Mouse (Mus musculus) A20 (cell line): Measurements from ENCODE around the gene Hspa1a.
"Not testable (repeated sequence)": the region's sequence is repeated elsewhere in the genome, so short reads cannot be mapped to it uniquely, and the experiment has no call there.

ENCODE experiments used
- DNase-seq: peaks from one replicate; pipeline ENCODE4 v3.0.0-alpha.2; 2011; ENCODE audit warnings: low read depth, low spot score

Gene Hspa1a

DNA sequence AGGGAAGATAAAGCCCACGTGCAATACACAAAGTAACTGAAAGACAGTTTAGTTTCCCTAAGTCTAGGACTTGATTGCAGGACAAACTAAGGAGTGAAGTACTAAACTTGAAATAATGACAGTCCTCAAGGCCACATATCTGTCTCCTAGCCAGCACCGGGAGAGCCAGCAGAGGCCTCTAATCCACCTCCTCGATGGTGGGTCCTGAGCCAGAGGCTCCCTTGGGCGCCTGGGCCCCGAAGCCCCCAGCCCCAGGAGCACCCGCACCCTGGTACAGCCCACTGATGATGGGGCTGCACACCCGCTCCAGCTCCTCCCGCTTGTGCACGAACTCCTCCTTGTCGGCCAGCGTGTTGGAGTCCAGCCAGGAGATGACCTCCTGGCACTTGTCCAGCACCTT, 2.1 kb downstream of the Hspa1a start, which contains the start of gene Gm20481:
Gene Gm20481 (plus strand): TSS at position 91 of the 400 bp plus-strand sequence.
- not testable (repeated sequence) for DNase-seq

DNA sequence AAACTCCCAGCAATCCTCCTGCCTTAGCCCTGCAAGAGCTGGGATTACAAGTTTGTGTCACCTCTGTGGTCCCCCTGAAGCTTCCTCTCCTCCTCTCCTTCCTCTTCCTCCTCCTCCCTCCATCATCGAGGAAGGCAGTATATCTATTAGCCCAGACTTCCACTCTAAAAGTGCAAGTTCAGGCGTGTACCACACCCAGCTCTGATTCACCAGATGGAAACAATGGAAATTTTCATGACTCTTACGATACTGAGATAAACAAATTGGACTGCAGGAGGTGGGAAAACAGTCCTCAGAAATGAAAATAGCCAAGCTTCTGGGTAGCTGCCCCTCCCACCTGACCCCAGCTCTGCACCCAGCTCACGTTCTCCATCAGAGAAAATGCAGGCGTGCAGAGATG, 6.3 kb downstream of the Hspa1a start:
- no peak for DNase-seq

DNA sequence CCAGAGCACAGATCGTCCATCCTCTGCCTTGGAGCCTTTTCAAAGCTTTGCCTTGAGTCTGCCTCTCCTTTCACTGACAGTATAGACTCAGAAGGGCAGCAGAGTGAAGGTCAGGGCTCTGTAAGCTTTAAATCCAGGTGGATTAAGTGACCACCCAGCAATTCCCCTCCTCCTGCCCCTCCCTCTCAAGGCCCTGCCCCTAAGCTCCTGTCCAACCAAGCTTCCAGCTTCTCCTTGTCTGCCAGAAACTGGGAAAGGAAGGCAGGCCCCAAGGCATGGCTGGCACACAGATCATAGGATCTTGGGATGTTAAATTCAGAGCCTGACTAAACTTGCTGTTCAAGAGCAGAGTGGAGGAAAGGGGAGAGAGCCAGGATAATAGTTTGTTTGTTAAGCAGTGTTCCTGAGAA, 7.3 kb downstream of the Hspa1a start:
- DNase-seq, result no peak

DNA sequence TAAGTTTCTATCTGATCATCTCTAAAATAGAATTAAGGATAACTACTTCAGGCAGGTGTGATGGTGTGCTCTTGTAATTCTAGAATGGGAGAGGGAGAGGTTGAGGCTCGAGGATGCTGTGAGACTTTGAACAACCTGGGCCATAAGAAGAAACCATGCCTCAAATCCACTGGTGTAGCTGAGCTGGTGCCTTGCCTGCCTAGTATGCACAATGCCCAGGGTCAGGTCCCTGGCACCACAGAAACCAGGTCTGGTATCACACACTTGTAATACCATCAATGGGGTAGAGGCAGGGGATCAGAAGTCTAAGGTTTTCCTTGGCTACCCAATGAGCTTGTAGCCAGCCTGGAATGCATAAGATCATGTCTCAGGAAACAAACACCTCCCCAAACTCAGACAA, 9.1 kb downstream of the Hspa1a start:
- DNase-seq, result no peak

GRCm38 (mm10) chr17:34962125-34962524, 9.8 kb downstream of the Hspa1a start:
- DNase-seq, result no peak

DNA sequence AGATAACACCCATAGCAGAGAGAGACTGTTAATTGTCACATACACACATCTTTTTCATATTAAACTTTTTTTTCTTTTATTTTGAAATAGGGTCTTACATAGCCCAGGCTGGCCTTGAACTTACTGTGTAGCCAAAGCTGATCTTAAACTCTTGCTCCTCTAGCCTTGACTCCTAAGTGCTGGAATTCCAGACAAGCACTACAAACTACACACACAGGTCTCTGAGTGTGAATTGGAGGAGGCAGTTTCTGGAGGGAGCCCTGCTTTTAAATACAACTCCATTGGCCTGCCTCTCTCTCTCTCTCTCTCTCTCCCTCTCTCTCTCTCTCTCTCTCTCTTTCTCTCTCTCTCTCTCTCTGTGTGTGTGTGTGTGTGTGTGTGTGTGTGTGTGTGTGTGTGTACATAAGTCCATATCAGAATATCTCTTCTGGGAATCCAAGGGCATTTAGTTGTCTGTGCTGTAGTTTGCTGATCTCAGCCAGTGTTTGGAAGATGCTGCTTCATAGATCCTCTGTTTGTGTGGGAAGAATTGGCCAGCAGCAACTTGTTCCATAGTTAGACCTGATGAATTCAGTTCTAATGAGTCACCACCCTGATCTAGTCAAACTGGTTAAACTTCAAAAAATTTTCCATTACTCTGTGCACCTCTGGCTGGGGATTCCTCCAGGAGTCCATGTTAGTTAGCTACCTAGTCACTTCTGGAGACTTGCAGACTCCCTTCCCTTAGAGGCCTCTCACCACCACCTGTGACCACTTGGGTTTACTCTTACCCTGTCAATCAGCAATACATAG, 11.1 kb downstream of the Hspa1a start:
- no peak for DNase-seq

DNA sequence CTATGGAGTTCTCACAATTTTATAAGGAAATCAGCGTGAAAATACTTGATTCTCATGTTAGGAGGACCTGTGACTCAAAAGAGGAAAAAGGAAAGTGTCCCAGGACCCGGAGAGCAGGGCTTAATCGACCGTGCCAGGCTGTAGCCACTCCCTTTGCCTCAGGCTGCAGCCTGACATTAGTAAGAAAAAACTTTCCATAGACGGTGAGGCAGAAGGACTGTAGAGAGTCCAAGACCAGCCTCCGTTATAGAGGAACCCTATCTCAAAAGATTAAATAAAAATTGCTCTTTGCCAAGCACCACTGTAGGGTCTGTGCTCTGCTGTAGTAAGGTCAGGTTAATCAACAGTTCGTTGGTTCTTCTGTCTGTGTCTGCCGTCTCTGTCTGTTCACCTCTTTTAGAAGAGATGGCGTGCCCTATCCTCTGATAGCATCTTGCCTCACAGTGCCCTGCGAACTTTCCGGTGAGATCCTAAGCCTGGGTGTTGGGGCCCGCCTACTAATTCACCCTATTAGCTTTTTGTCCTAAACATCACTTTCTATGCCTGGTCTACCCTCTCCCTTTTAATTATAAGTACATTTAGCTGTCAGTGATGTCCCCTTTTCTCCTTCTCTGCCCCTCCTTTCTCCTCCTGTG, 12.0 kb downstream of the Hspa1a start:
- no peak for DNase-seq

- DNase-seq, result not testable (repeated sequence)
Observed at GRCm38 (mm10) chr17:34959130-34959778, 12.7 kb downstream of the Hspa1a start, which contains the start of gene Hspa1b. TSS of gene Hspa1b (minus strand) at chr17:34959238.

GRCm38 (mm10) chr17:34958734-34959129, 13.2 kb downstream of the Hspa1a start:
- not testable (repeated sequence) for DNase-seq

- not testable (repeated sequence) for DNase-seq
Observed at GRCm38 (mm10) chr17:34957966-34958365, 14.0 kb downstream of the Hspa1a start.

DNA sequence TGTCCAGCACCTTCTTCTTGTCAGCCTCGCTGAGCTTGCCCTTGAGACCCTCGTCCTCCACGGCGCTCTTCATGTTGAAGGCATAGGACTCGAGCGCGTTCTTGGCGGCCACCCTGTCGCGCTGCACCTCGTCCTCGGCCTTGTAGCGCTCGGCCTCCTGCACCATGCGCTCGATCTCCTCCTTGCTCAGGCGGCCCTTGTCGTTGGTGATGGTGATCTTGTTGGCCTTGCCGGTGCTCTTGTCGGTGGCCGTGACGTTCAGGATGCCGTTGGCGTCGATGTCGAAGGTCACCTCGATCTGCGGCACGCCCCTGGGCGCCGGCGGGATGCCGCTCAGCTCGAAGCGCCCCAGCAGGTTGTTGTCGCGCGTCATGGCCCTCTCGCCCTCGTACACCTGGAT, 14.7 kb downstream of the Hspa1a start:
- not testable (repeated sequence) for DNase-seq

DNA sequence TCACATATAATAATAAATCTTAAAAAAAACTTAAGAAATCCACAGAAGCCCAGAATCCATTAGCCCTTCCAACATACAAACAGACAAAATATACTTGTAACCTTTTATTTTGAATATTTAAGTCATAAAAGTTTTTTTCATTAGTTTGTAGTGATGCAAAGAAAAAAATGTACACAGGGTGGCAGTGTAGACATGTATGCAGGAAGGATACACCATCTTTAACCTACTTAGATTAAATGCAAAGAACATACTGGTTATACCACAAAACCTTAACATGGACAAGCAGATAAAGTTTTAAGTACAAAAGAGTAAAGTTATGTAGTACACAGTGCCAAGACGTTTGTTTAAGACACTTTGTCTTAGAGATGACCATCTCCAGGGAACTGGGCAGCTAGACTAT, 15.6 kb downstream of the Hspa1a start:
- DNase-seq, result peak; percentile 42

DNA sequence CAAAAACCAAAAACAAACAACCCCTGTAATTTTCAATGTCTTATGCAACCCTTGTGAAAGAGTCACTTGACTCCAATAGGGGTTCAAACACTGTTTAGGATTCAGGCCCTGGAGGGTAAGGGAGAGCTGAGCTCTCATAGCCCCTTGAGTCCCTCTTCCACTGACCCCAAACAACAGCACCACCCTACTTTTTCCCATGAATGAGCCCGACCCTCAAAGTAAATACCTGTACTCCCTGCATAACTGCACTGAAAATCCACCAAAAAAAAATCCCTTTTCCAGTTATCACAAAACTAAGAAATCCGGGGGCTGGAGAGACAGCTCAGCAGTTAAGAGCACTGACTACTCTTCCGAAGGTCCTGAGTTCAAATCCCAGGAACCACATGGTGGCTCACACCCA, 16.1 kb downstream of the Hspa1a start:
- DNase-seq, result no peak

DNA sequence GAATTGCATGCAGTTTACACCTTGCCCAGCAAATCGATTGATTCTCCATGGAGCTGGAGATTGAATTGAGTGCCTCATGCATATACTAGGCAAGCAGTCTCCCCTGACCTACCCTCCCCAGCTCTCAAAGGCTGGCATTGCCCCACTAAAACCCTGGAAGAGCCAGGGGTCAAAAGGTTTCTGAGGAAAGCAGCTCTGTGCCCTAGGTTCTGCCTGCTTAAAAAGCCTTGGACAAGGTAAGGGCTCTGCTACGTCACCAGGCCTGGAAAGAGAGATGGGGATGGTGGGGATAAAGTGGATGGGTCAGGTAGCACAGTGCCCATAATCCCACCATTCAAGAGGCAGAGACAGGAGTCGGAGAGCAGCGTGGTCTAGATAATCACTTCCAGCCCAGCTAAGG, 17.1 kb downstream of the Hspa1a start:
- DNase-seq, result no peak

- DNase-seq, result no peak
Observed at GRCm38 (mm10) chr17:34953904-34954303, 18.1 kb downstream of the Hspa1a start.

- DNase-seq, result no peak
Observed at GRCm38 (mm10) chr17:34953258-34953657, 18.7 kb downstream of the Hspa1a start.

GRCm38 (mm10) chr17:34952378-34953040, 19.4 kb downstream of the Hspa1a start:
- DNase-seq, result peak; percentile 92

- no peak for DNase-seq
Observed at GRCm38 (mm10) chr17:34951636-34952377, 20.1 kb downstream of the Hspa1a start.

DNA sequence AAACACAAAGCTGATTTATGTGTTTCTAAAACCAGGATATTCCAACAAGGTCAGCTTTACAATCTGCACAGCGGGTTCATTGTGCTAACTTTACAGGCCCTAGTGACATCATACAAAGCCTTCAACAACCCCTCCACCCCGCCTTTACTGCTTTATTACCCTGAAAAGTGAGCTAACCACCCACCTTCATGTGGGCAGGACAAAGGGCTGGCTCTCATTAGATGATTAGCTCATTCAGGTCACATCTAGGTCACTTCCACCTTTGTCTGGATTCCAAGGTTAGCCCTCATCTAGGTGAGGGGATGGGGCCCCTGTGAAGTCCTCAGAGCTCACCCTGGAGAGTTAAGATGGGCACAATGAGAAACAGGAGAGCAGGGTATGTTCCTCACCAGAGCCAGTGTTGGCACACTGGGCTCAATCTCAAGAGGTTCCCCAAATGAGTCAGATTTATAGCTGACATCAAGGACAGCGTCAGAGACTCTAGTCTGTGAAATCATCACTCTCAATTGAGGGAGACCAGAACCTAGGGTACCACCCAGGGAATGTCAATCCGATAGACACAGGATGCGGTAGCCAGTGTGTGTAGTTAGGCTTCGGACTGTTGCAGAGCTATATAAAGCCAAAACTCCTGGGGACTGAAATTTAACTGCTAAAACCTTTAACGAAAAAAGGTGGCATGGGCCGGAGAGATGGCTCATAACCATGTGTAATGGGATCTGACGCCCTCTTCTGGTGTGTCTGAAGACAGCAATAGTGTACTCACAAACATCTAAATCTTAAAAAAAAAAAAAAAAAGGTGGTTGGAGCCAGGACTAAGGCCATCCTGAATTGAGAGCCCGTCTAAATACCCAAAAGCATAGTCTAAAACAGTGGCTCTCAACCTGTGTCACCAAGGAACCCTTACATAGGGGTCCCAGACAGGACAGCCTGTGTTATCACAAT, 21.2 kb downstream of the Hspa1a start:
- DNase-seq, result peak; percentile 37

DNA sequence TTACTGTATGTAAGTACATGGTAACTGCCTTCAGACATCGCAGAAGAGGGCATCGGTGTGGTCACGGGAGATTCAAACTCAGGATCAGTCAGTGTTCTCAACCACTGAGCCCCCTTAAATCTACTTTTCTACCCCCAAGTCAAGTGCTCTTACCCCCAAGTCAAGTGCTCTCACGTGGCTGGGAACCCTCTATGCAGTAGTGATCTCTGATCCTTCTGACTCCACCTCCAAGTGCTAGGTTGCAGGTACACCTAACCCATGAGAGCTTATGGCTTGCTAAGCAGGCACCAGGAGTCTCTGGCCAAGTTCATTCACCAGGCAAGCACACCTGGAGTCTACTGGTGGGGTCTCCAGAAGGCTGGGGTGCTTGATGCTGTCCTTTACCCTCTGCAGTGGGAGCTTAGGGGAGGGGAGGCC, 22.4 kb downstream of the Hspa1a start:
- peak; percentile 44 for DNase-seq
